In genomic region chr6:45238117-45238516, GRCm38 (mm10) we compare ENCODE assay signal across 23 mouse cellular contexts.
DNase-seq lines count a peak whose midpoint lies in the region; ATAC-seq and TF ChIP-seq lines count a peak whose summit lies in the region.
"Had no signal": no experiment of that assay in that cellular context is flagged by ENCODE, and none has a peak within 500 bp of the region (broad histone marks: within the 10 kb centered on the region; RNA-seq: fewer than 3 reads in every experiment).

No protein-coding gene starts in this region.

- no peak overlapping the region for H3K4me3 ChIP-seq in forebrain, embryonic 14.5 days (ENCODE audit: low read depth, low read length)
- H3K4me3 ChIP-seq in forebrain, embryonic 16.5 days (replicated peaks; ENCODE audit: low read length), result no peak overlapping the region
- H3K4me3 ChIP-seq in hindbrain, embryonic 15.5 days, result no peak overlapping the region
- no peak overlapping the region for H3K4me3 ChIP-seq in hindbrain, embryonic 12.5 days
- H3K4me3 ChIP-seq in hindbrain, embryonic 16.5 days (ENCODE audit: low read length), result no peak overlapping the region
- H3K4me3 ChIP-seq in midbrain, postnatal 0 days (ENCODE audit: low read depth, low read length), result no peak overlapping the region
- H3K4me3 ChIP-seq: limb, embryonic 13.5 days; liver, embryonic 12.5 days; neural tube, embryonic 13.5 days had no signal

- no peaks in the 10 kb centered on the region for H3K9me3 ChIP-seq in forebrain, embryonic 14.5 days (replicated peaks; ENCODE audit: control insufficient read depth, low read length)
- no peaks in the 10 kb centered on the region for H3K9me3 ChIP-seq in forebrain, embryonic 16.5 days (ENCODE audit: control insufficient read depth, low read length)
- H3K9me3 ChIP-seq in hindbrain, embryonic 15.5 days, result no peaks in the 10 kb centered on the region
- H3K9me3 ChIP-seq in hindbrain, embryonic 12.5 days (replicated peaks), result no peaks in the 10 kb centered on the region
- no peaks in the 10 kb centered on the region for H3K9me3 ChIP-seq in hindbrain, embryonic 16.5 days (ENCODE audit: control insufficient read depth, low read length)
- H3K9me3 ChIP-seq in midbrain, postnatal 0 days (ENCODE audit: low read length), result no peaks in the 10 kb centered on the region
- H3K9me3 ChIP-seq: limb, embryonic 13.5 days; liver, embryonic 12.5 days; neural tube, embryonic 13.5 days had no signal

- DNase-seq in forebrain, embryonic 14.5 days (ENCODE audit: low spot score), result peak; percentile 27
- DNase-seq in midbrain, postnatal 0 days (ENCODE audit: low spot score), result peak; percentile 28
- no peak for DNase-seq in kidney, postnatal 14 days
- DNase-seq: adrenal gland, postnatal 10 days; gastrocnemius, postnatal 14 days; kidney, adult 9 months; kidney, postnatal 10 days; layer of hippocampus, adult 9-11 months; liver, postnatal 0 days; lung, postnatal 36 days; right cerebral cortex, postnatal 4 days; thymus, adult 18-20 months; thymus, postnatal 36 days had no signal

- H3K36me3 ChIP-seq in forebrain, embryonic 14.5 days (ENCODE audit: control insufficient read depth, insufficient read depth, low read length), result no peaks in the 10 kb centered on the region
- no peaks in the 10 kb centered on the region for H3K36me3 ChIP-seq in forebrain, embryonic 16.5 days (ENCODE audit: control insufficient read depth, insufficient read depth)
- H3K36me3 ChIP-seq in hindbrain, embryonic 15.5 days, result no peaks in the 10 kb centered on the region
- no peaks in the 10 kb centered on the region for H3K36me3 ChIP-seq in hindbrain, embryonic 12.5 days
- no peaks in the 10 kb centered on the region for H3K36me3 ChIP-seq in hindbrain, embryonic 16.5 days (ENCODE audit: control insufficient read depth, insufficient read depth, low read length)
- no peaks in the 10 kb centered on the region for H3K36me3 ChIP-seq in midbrain, postnatal 0 days (ENCODE audit: insufficient read depth, low read length)
- H3K36me3 ChIP-seq: limb, embryonic 13.5 days; liver, embryonic 12.5 days; neural tube, embryonic 13.5 days had no signal

- peak; percentile 60; the same call in 1 of the 2 replicates for ATAC-seq in forebrain, embryonic 14.5 days
- no peak; the same call in 1 of the 2 replicates for ATAC-seq in forebrain, embryonic 16.5 days
- 0 out of 2 replicates have a peak, but pooled peaks have one; percentile 48 for ATAC-seq in hindbrain, embryonic 15.5 days (ENCODE audit: low FRiP score, low read depth)
- no peak for ATAC-seq in hindbrain, embryonic 12.5 days (ENCODE audit: low FRiP score)
- ATAC-seq in hindbrain, embryonic 16.5 days, result peak; percentile 83
- no peak for ATAC-seq in midbrain, postnatal 0 days (ENCODE audit: low FRiP score)
- ATAC-seq: intestine, postnatal 0 days; liver, embryonic 12.5 days; liver, postnatal 0 days; Patski had no signal

- H3K4me1 ChIP-seq in forebrain, embryonic 14.5 days (ENCODE audit: control insufficient read depth, insufficient read depth, low read length), result no peaks in the 10 kb centered on the region
- H3K4me1 ChIP-seq in forebrain, embryonic 16.5 days (replicated peaks; ENCODE audit: control insufficient read depth, insufficient read depth, low read length), result no peaks in the 10 kb centered on the region
- peaks cover 5% of the 10 kb centered on the region; the same call in 1 of the 2 replicates for H3K4me1 ChIP-seq in hindbrain, embryonic 15.5 days (replicated peaks)
- H3K4me1 ChIP-seq in hindbrain, embryonic 12.5 days, result no peaks in the 10 kb centered on the region
- no peaks in the 10 kb centered on the region for H3K4me1 ChIP-seq in hindbrain, embryonic 16.5 days (ENCODE audit: control insufficient read depth, insufficient read depth, low read depth, low read length)
- H3K4me1 ChIP-seq in midbrain, postnatal 0 days (ENCODE audit: insufficient read depth, low read length), result no peaks in the 10 kb centered on the region
- H3K4me1 ChIP-seq: limb, embryonic 13.5 days; liver, embryonic 12.5 days had no signal

- no peak for TF ChIP-seq CTCF in midbrain, postnatal 0 days (IDR thresholded peaks at IDR 0.05)

- H3K27me3 ChIP-seq in forebrain, embryonic 14.5 days (replicated peaks; ENCODE audit: control insufficient read depth, insufficient read depth, low read length), result no peaks in the 10 kb centered on the region
- H3K27me3 ChIP-seq in forebrain, embryonic 16.5 days (replicated peaks; ENCODE audit: control insufficient read depth, insufficient read depth, low read length), result no peaks in the 10 kb centered on the region
- H3K27me3 ChIP-seq in hindbrain, embryonic 15.5 days, result no peaks in the 10 kb centered on the region
- H3K27me3 ChIP-seq in hindbrain, embryonic 12.5 days, result no peaks in the 10 kb centered on the region
- no peaks in the 10 kb centered on the region for H3K27me3 ChIP-seq in hindbrain, embryonic 16.5 days (replicated peaks; ENCODE audit: control insufficient read depth, insufficient read depth, low read length)
- no peaks in the 10 kb centered on the region for H3K27me3 ChIP-seq in midbrain, postnatal 0 days (ENCODE audit: insufficient read depth, low read length)
- H3K27me3 ChIP-seq: limb, embryonic 13.5 days; liver, embryonic 12.5 days; neural tube, embryonic 13.5 days; Patski had no signal

- H3K27ac ChIP-seq in forebrain, embryonic 14.5 days (ENCODE audit: low read depth, low read length), result no peak overlapping the region
- no peak overlapping the region for H3K27ac ChIP-seq in forebrain, embryonic 16.5 days (ENCODE audit: low read length)
- H3K27ac ChIP-seq in hindbrain, embryonic 15.5 days (replicated peaks), result no peak overlapping the region; the same call in 1 of the 2 replicates
- H3K27ac ChIP-seq in hindbrain, embryonic 12.5 days, result no peak overlapping the region
- H3K27ac ChIP-seq in hindbrain, embryonic 16.5 days (ENCODE audit: low read depth, low read length), result no peak overlapping the region
- no peak overlapping the region for H3K27ac ChIP-seq in midbrain, postnatal 0 days (ENCODE audit: low read depth, low read length)
- H3K27ac ChIP-seq: limb, embryonic 13.5 days; liver, embryonic 12.5 days; neural tube, embryonic 13.5 days; stomach, postnatal 0 days had no signal

- no peak overlapping the region for H3K9ac ChIP-seq in forebrain, embryonic 14.5 days (ENCODE audit: low read length)
- H3K9ac ChIP-seq in forebrain, embryonic 16.5 days (replicated peaks; ENCODE audit: low read depth, low read length), result no peak overlapping the region
- no peak overlapping the region for H3K9ac ChIP-seq in hindbrain, embryonic 15.5 days
- no peak overlapping the region for H3K9ac ChIP-seq in hindbrain, embryonic 12.5 days
- no peak overlapping the region for H3K9ac ChIP-seq in hindbrain, embryonic 16.5 days (ENCODE audit: low read depth, low read length)
- no peak overlapping the region for H3K9ac ChIP-seq in midbrain, postnatal 0 days (replicated peaks; ENCODE audit: low read length, poor library complexity, severe bottlenecking)
- H3K9ac ChIP-seq: limb, embryonic 13.5 days; liver, embryonic 12.5 days; liver, postnatal 0 days; neural tube, embryonic 13.5 days had no signal

- no peak overlapping the region for H3K4me2 ChIP-seq in forebrain, embryonic 14.5 days (ENCODE audit: low read length)
- H3K4me2 ChIP-seq in forebrain, embryonic 16.5 days (ENCODE audit: low read length), result no peak overlapping the region
- no peak overlapping the region for H3K4me2 ChIP-seq in hindbrain, embryonic 15.5 days
- H3K4me2 ChIP-seq in hindbrain, embryonic 12.5 days (replicated peaks), result no peak overlapping the region
- H3K4me2 ChIP-seq in hindbrain, embryonic 16.5 days (ENCODE audit: low read length), result no peak overlapping the region
- no peak overlapping the region for H3K4me2 ChIP-seq in midbrain, postnatal 0 days (ENCODE audit: low read depth, low read length, poor library complexity, severe bottlenecking)
- H3K4me2 ChIP-seq: limb, embryonic 13.5 days; liver, embryonic 12.5 days; neural tube, embryonic 13.5 days had no signal

Comparison
In these comparisons a context has a peak if more than half of its experiments do, and no peak if none do; other contexts are left out.
1. ATAC-seq: peak in forebrain, embryonic 14.5 days (single experiment), hindbrain, embryonic 15.5 days (single experiment) and hindbrain, embryonic 16.5 days (single experiment); none in forebrain, embryonic 16.5 days (single experiment), hindbrain, embryonic 12.5 days (single experiment) and midbrain, postnatal 0 days (single experiment).